Mouse (Mus musculus) cerebellum, adult 11-12 months (tissue): ENCODE measurements around the gene Ppp2r1b.
A peak's percentile ranks its signal among the peaks of the same experiment; 100 is the strongest.

ENCODE experiments used
- DNase-seq: peaks from one replicate; pipeline ENCODE4 v3.0.0; 2022

Gene Ppp2r1b

DNA sequence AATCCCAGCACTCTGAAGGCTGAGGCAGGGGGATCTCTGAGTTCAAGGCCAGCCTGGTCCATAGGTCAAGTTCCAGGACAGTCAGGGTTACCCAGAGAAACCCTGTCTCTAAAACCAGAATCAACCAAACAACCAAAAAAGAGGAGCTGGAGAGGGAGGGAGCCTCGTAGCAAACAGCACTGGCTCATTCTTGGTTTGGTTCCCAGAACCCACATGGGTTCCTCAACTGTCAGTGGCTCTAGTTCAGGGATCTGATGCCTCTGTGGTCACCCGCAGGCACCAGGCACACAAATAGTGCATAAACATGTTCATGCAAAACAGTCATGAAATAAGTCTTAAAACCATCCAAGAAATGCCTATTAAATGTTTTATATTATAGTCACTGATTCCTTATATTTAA, 23.1 kb downstream of the Ppp2r1b start:
- peak; percentile 85 for DNase-seq

GRCm38 (mm10) chr9:50873210-50873609, 28.1 kb downstream of the Ppp2r1b start:
- no peak for DNase-seq

DNA sequence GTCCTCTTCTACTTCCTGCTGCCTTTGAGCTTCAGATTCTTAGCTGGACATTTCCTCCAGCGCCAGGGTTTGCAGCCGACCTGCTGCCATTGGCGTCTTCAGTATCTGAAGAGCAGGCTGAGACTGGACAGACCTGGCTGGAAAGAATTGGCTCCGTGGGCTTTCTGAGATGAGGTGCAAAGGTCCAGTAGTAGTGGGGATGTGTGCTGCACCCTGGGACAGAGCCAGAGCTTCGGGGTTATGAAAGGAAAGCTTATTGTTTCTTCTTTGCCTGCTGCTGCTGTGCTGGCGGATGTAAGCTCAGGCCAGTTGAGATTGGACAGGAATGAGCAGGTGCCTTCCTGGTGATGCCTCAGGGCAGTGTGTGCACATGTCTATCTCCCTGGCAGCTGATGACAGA, 28.9 kb downstream of the Ppp2r1b start:
- no peak for DNase-seq

GRCm38 (mm10) chr9:50875470-50875869, 30.4 kb downstream of the Ppp2r1b start:
- DNase-seq, result no peak

DNA sequence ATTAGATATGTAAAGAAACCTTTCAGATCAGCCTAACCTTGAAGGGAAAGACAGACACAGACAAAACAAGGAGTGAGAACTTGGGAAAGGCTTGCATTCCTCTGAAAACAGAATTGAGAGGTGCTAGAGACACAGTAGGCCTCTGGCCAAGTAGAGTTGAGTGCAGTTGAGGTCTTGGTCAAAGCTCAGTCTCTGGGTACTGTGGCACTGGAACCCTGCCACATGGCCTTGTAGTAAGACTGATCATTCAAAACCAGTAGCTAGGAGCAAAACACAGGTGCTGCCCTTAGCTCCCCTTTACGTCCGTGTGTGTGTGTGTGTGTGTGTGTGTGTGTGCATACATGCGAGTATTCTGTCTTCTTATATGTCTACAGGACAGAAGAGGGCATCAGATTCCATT, 31.2 kb downstream of the Ppp2r1b start:
- DNase-seq, result no peak

DNA sequence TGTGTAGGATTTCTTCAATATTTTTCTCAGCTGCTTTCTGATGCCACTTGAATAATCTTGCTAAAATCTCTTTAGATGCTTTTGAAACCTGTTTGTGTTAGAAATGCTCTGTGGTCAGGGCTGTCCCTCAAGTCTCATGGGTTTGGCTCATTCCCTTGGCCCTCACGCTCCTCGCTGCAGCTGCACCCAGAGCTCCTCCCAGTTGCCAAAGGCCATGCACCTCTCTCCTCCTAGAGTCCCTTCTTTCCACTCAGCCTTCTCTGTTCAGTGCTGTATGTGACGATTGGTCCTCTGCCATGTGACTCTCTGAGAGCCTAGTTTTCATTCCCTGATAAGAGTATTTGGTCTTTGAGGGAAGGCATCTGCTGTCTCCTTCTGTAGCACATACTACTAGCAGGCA, 32.3 kb downstream of the Ppp2r1b start:
- no peak for DNase-seq

DNA sequence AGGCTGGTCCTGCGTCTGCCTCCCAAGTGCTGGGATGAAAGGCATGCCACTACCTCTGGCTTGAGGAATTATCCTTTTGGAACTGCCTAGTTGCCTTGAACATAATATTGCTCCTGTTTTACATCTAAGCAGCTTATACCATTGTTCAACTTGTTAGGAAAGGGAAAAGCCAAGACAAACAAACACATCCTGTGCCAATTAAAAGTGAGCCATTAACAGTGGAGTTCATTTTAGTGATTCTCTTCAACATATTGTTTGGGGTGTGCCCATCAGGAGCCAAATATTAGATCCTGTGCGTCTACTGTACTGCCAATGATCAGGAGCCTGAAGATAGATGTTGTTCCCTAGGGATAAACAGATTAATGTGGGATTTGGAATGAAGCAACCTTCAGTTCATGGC, 37.1 kb downstream of the Ppp2r1b start:
- DNase-seq, result no peak

DNA sequence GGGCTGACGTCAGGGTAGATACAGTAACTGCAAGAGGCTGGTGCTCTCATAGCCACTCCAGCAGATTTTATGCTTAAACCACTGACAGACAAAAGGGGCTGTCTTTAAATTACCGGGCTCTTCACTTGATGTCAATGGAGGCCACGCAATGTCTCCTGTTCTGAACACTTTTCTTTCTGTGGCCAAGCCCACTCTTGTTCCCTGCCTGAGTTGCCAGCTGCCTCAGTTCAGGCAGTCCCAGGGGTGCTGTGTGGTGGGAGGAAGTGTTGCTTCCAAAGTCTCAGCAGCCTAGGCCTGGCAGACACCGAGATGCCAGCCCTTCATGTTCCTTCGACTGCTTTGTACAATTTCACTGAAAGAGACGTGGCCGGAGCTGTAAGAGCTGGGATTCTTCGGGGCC, 39.0 kb downstream of the Ppp2r1b start:
- no peak for DNase-seq

- DNase-seq, result peak; percentile 27
These were observed 39.9 kb downstream of the Ppp2r1b start for GRCm38 (mm10) chr9:50884741-50885599.

DNA sequence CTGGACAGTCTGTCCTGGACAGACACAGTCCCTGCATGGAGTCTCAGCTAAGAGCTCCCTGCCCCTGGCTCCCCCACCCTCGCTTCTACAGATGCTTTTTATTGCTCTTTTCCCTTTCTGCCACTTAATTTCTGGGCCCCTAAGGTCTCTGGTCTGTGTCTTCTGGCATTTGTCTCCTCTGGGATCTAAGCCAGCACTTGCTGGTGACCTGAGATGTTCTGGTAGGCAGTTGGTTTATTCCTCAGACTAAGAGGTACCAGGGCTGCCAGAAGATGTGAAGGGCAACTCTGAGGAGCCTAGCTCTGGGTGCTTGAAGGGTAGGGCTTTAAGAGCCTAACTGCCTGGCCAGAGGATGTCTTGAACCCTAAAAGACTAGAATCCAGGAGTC, 40.5 kb downstream of the Ppp2r1b start:
- peak; percentile 61 for DNase-seq

DNA sequence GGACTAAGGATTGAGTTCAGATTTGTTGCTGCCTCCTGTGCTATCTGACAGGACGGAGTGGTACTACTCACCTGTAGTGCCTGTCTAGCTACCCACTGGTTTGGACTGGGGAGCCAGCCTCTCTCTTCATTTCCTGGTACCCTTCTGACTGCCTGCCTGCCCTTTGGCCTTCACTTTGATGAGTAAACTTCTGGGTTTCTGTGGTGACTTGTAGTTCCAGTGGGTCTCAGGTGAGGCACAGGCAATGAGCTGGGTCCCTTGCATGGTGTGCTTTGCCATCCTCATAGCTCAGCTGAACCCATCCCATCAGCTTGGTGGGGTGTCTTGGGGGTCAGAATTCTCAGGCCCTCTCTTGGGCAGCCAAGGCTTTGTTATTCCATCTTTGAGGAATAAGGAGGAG, 41.8 kb downstream of the Ppp2r1b start:
- DNase-seq, result no peak

- no peak for DNase-seq
These were observed 42.2 kb downstream of the Ppp2r1b start for GRCm38 (mm10) chr9:50887351-50887750.

DNA sequence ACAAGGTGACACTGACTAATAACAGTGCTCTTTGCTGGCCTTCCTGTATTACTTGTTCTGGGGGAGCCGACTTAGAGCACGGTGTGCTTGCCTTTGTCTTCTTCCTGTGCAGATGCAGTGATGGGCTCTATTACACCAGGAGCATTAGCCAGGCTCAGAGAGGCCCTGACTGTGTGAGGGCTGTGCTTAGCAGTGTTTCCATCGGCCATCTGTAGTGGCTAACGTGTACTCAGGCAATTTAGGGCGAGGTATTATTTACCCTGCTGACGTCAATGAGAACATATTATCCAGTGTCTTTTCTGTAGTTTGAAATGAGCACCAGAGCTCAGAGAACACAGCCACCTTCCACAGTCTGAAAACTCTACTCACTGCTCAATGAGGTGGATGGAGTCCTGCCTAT, 44.1 kb downstream of the Ppp2r1b start:
- DNase-seq, result no peak

GRCm38 (mm10) chr9:50889964-50890363, 44.9 kb downstream of the Ppp2r1b start:
- DNase-seq, result no peak

GRCm38 (mm10) chr9:50890494-50891090, 45.5 kb downstream of the Ppp2r1b start:
- no peak for DNase-seq

DNA sequence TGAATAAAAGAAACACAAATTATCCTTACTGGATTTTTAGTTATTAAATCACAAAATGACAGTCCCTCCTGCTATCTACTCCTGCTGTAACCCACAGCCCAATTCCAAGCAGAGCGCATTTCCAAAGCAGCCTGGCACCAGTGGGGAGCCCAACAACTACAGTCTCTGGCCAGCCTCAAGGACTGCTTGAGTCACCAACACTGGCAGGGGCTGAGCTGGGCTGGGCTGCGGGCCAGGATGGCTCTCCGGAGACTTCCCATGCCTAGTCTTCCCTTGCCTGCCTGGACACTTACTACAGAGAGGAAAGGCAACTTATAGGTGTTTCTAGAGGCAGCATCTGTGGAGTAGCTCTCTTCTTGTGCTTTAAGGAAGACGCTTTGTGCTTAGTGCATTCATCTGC, 48.6 kb downstream of the Ppp2r1b start:
- DNase-seq, result peak; percentile 94

GRCm38 (mm10) chr9:50900026-50900920, 55.2 kb downstream of the Ppp2r1b start:
- DNase-seq, result no peak

GRCm38 (mm10) chr9:50904196-50904847, 59.2 kb downstream of the Ppp2r1b start:
- DNase-seq, result no peak

DNA sequence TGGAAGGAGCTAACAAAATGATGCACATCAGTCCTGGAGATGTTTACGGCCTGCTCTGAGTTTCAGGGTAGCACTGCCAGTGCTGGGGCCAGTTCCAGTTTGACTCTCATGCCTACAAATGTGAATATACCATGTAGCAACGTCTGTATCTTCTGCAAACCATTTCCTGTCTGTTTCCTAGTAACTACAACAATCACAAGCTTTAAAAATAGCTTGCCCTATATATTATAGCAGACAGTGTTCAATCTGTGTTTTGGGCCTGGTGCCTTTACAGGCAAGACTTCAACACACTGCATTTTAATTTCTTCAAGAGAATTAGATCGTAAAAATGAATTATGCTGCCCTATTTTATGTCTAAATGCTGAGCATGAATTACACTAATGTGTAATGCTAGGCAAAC, 60.2 kb downstream of the Ppp2r1b start:
- DNase-seq, result no peak

DNA sequence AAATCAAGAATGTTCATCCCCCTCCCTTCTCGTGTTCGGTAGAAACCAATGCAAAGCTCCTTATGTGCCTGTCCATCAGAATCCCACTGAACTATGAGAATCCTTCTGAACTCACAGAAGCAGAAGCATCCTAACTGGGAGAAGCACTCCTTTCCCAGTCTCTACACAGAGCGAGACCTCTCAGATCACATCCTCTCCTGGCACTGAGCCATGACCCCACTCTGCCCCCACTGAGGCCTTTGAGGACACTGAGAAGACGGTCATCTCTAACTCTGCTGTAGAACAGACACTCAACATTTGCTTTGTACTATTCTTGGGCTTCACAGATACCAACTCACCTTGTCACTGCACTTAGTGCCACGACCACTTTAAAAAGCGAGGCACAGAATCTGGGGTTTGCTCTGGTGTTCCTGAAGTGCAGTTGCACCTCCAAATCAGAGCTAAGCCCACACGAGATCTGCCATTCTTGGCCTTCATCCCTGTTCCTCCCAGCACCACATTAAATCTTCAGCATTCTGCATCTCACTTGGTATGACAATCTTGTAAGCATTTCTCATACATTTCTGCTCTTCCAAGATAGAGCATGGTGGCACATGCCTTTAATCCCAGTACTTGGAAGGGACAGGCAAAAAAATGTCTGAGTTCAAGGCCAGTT, 66.9 kb downstream of the Ppp2r1b start:
- DNase-seq, result no peak

- DNase-seq, result no peak
These were observed 73.0 kb downstream of the Ppp2r1b start for GRCm38 (mm10) chr9:50918131-50918530.

GRCm38 (mm10) chr9:50919554-50919953, 74.5 kb downstream of the Ppp2r1b start:
- no peak for DNase-seq
